In the genomic region with DNA sequence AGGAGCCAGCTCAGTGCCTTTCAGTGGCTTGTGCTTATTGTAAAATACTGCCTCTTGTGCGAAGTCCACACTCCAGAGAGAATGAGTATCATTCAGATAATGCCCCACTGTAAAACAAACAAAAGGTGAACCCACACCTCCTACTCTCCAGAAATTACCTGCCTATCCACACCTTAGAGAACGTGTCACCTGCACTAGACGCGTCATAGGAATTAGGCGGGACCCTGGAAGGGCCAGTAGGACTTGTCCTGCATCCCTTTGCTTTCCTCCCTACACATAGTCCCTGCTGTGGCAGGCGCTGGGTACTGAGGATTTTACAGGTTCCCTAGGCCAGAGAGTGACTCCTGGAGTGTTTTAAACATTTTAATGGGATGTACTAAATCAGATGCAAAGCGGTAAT, we compare ENCODE assay signal across 31 mouse cellular contexts. TPM values are rescaled to one million over a fixed set of nuclear protein-coding genes. Genes with fewer than 3 reads are reported as not detected.
"Had no signal": no experiment of that assay in that cellular context is flagged by ENCODE, and none has a peak within 500 bp of the region (broad histone marks: within the 10 kb centered on the region; RNA-seq: fewer than 3 reads in every experiment).

A gene (minus strand): TSS at position 101 of the 400 bp plus-strand sequence.

- H3K9me3 ChIP-seq: heart, embryonic 13.5 days; heart, embryonic 15.5 days; hindbrain, embryonic 13.5 days; hindbrain, embryonic 15.5 days; limb, embryonic 13.5 days; liver, embryonic 13.5 days; liver, embryonic 15.5 days had no signal

- H3K36me3 ChIP-seq: heart, embryonic 13.5 days; heart, embryonic 15.5 days; hindbrain, embryonic 13.5 days; hindbrain, embryonic 15.5 days; limb, embryonic 13.5 days; liver, embryonic 13.5 days; liver, embryonic 15.5 days had no signal

- H3K4me3 ChIP-seq: heart, embryonic 13.5 days; heart, embryonic 15.5 days; hindbrain, embryonic 13.5 days; hindbrain, embryonic 15.5 days; layer of hippocampus, adult 2 months; left cerebral cortex, adult 2 months; limb, embryonic 13.5 days; liver, embryonic 13.5 days; liver, embryonic 15.5 days had no signal

- H3K27me3 ChIP-seq: heart, embryonic 13.5 days; heart, embryonic 15.5 days; hindbrain, embryonic 13.5 days; hindbrain, embryonic 15.5 days; limb, embryonic 13.5 days; liver, embryonic 13.5 days; liver, embryonic 15.5 days had no signal

- H3K9ac ChIP-seq: heart, embryonic 13.5 days; heart, embryonic 15.5 days; hindbrain, embryonic 13.5 days; hindbrain, embryonic 15.5 days; limb, embryonic 13.5 days; liver, embryonic 13.5 days; liver, embryonic 15.5 days; liver, postnatal 0 days had no signal

- ATAC-seq: hindbrain, postnatal 0 days; liver, postnatal 0 days had no signal

- H3K4me2 ChIP-seq: heart, embryonic 11.5 days; heart, embryonic 13.5 days; heart, embryonic 15.5 days; hindbrain, embryonic 13.5 days; hindbrain, embryonic 15.5 days; limb, embryonic 13.5 days; liver, embryonic 11.5 days; liver, embryonic 13.5 days; liver, embryonic 15.5 days had no signal

- H3K4me1 ChIP-seq: heart, embryonic 13.5 days; heart, embryonic 15.5 days; hindbrain, embryonic 13.5 days; hindbrain, embryonic 15.5 days; limb, embryonic 13.5 days; liver, embryonic 13.5 days; liver, embryonic 15.5 days had no signal

- DNase-seq: gastrocnemius, postnatal 14 days; gastrocnemius, postnatal 36 days; heart, adult 18-20 months; heart, postnatal 14 days; heart, postnatal 36 days; kidney, adult 18-20 months; kidney, adult 8-10 months; kidney, postnatal 10 days; kidney, postnatal 25 days; kidney, postnatal 4 days; liver; liver, embryonic 13.5 days; liver, postnatal 0 days had no signal

- H3K27ac ChIP-seq: heart, embryonic 13.5 days; heart, embryonic 15.5 days; hindbrain, embryonic 13.5 days; hindbrain, embryonic 15.5 days; hindbrain, postnatal 0 days; layer of hippocampus, adult 2 months; left cerebral cortex, adult 2 months; limb, embryonic 13.5 days; liver, embryonic 13.5 days; liver, embryonic 15.5 days had no signal

RNA-seq across cellular contexts. Expression of the gene that starts here (rescaled TPM):
- total RNA-seq: gastrocnemius, adult 18-20 months; gastrocnemius, adult 8-10 months; gastrocnemius, postnatal 14 days; gastrocnemius, postnatal 36 days; hematopoietic stem cell, adult 5-6 weeks had no signal
- polyA plus RNA-seq: gonadal fat pad, adult 2 months; hindbrain, embryonic 11.5 days; kidney, embryonic 14.5 days; kidney, embryonic 16.5 days; liver, embryonic 11.5 days; liver, embryonic 13.5 days; liver, embryonic 15.5 days; liver, postnatal 0 days had no signal
